Mouse (Mus musculus) neural tube, embryonic 14.5 days (tissue): ENCODE measurements around the gene Slc19a2. TPM values are rescaled to one million over a fixed set of nuclear protein-coding genes. Genes with fewer than 3 reads are reported as not detected.
A peak's percentile ranks its signal among the peaks of the same experiment; 100 is the strongest.
"Not testable (repeated sequence)": the region's sequence is repeated elsewhere in the genome, so short reads cannot be mapped to it uniquely, and the experiment has no call there.

Experiments
- ATAC-seq: fragments of 200-750 bp; cut with Nextera tagmentation; 2 replicates; pipeline ENCODE4 v1.8.0; 2017; ENCODE audit warnings: low read depth, mild to moderate bottlenecking, moderate TSS enrichment, moderate library complexity
- H3K27ac ChIP-seq: fragments of 300-500 bp; sonication (generic); 2 replicates; pipeline ENCODE4 v1.5.1; 2014; ENCODE audit warnings: low read depth, mild to moderate bottlenecking, control low read depth, low read length, moderate library complexity, mixed read lengths
- H3K27me3 ChIP-seq: fragments of 300-500 bp; sonication (generic); 2 replicates; pipeline ENCODE4 v1.6.1; 2014; ENCODE audit warnings: low read length; ENCODE audit not compliant: control insufficient read depth, insufficient read depth
- H3K36me3 ChIP-seq: fragments of 300-500 bp; sonication (generic); 2 replicates; pipeline ENCODE4 v1.6.1; 2014; ENCODE audit warnings: low read length, mixed read lengths; ENCODE audit not compliant: control insufficient read depth, insufficient read depth
- H3K4me1 ChIP-seq: fragments of 300-500 bp; sonication (generic); 2 replicates; pipeline ENCODE4 v1.6.1; 2014; ENCODE audit warnings: low read length; ENCODE audit not compliant: control insufficient read depth, insufficient read depth
- H3K4me2 ChIP-seq: fragments of 300-500 bp; sonication (generic); 2 replicates; pipeline ENCODE4 v1.6.1; 2014; ENCODE audit warnings: mild to moderate bottlenecking, low read depth, low read length, control low read depth
- H3K4me3 ChIP-seq: fragments of 300-500 bp; sonication (generic); 2 replicates; pipeline ENCODE4 v1.5.1; 2014; ENCODE audit warnings: low read depth, low read length, control low read depth, mixed read lengths
- H3K9ac ChIP-seq: fragments of 300-500 bp; sonication (generic); replicated peaks from 2 replicates; pipeline ENCODE4 v1.6.1; 2014; ENCODE audit warnings: low read depth, mild to moderate bottlenecking, control low read depth, low read length, mixed read lengths
- H3K9me3 ChIP-seq: fragments of 300-500 bp; sonication (generic); 2 replicates; pipeline ENCODE4 v1.6.1; 2016; ENCODE audit warnings: low read length; ENCODE audit not compliant: control insufficient read depth
- WGBS: fragments of 180-500 bp; shearing (Covaris S2); extraction: QIAGEN DNeasy Blood & Tissue Kit; methylation state at CpG from one replicate; pipeline ENCODE4 v1.1.7; 2014; 5-methylcytosine and 5-hydroxymethylcytosine counted together
- polyA plus RNA-seq: library from polyadenylated mRNA; unstranded; fragments of >200 nt; fragmentation: Nextera tagmentation; extraction: Ambion mirVana; gene quantifications from 2 replicates; pipeline ENCODE4 v1.2.1, GENCODE M21; 2014

The Slc19a2 gene
- polyA plus RNA-seq, 1 experiment from 2014 or later: 7.3 TPM

- no peak overlapping the region for H3K9ac ChIP-seq
- H3K27me3 ChIP-seq: no peaks in the 10 kb centered on the region
- no peak overlapping the region for H3K27ac ChIP-seq
- H3K4me3 ChIP-seq: no peak overlapping the region
- 89% methylated on average over 4 of the region's 4 CpGs for WGBS
- no peaks in the 10 kb centered on the region for H3K36me3 ChIP-seq
- H3K4me1 ChIP-seq: no peaks in the 10 kb centered on the region
- H3K9me3 ChIP-seq: no peaks in the 10 kb centered on the region
- no peak overlapping the region for H3K4me2 ChIP-seq
- ATAC-seq: no peak
Measured at GRCm38 (mm10) chr1:164220261-164220660, 28.6 kb upstream of the Slc19a2 start.

- H3K27me3 ChIP-seq: no peaks in the 10 kb centered on the region
- no peak overlapping the region for H3K4me2 ChIP-seq
- ATAC-seq: no peak
- no peak overlapping the region for H3K4me3 ChIP-seq
- H3K9ac ChIP-seq: no peak overlapping the region
- no peaks in the 10 kb centered on the region for H3K4me1 ChIP-seq
- H3K9me3 ChIP-seq: no peaks in the 10 kb centered on the region
- no peaks in the 10 kb centered on the region for H3K36me3 ChIP-seq
- H3K27ac ChIP-seq: no peak overlapping the region
Measured at GRCm38 (mm10) chr1:164223089-164223488, 25.8 kb upstream of the Slc19a2 start.

GRCm38 (mm10) chr1:164231937-164232570, 16.8 kb upstream of the Slc19a2 start:
- not testable (repeated sequence) for H3K9me3 ChIP-seq, H3K4me3 ChIP-seq, H3K27ac ChIP-seq, H3K4me2 ChIP-seq, H3K9ac ChIP-seq, H3K36me3 ChIP-seq, H3K4me1 ChIP-seq, H3K27me3 ChIP-seq, ATAC-seq
- 74% methylated on average over 2 of the region's 4 CpGs for WGBS

GRCm38 (mm10) chr1:164233447-164233846, 15.4 kb upstream of the Slc19a2 start:
- no peak overlapping the region for H3K4me2 ChIP-seq
- WGBS: 86% methylated on average over 1 of the region's 1 CpGs
- H3K36me3 ChIP-seq: no peaks in the 10 kb centered on the region
- no peaks in the 10 kb centered on the region for H3K9me3 ChIP-seq
- no peak overlapping the region for H3K9ac ChIP-seq
- no peak for ATAC-seq
- H3K27me3 ChIP-seq: no peaks in the 10 kb centered on the region
- H3K4me3 ChIP-seq: no peak overlapping the region
- H3K4me1 ChIP-seq: no peaks in the 10 kb centered on the region
- no peak overlapping the region for H3K27ac ChIP-seq

- Histone ChIP-seq H3K9me3 (no peaks in the 10 kb centered on the region), H3K4me2 (no peak overlapping the region), H3K36me3 (no peaks in the 10 kb centered on the region), H3K4me3 (no peak overlapping the region), H3K4me1 (no peaks in the 10 kb centered on the region), H3K27ac (no peak overlapping the region), H3K9ac (no peak overlapping the region), H3K27me3 (no peaks in the 10 kb centered on the region)
- 67% methylated on average over 7 of the region's 7 CpGs for WGBS
- ATAC-seq: no peak
Measured at GRCm38 (mm10) chr1:164235078-164235477, 13.8 kb upstream of the Slc19a2 start.

- no peak overlapping the region for H3K4me2 ChIP-seq
- H3K9ac ChIP-seq: no peak overlapping the region
- 78% methylated on average over 7 of the region's 7 CpGs for WGBS
- no peak for ATAC-seq
- H3K4me3 ChIP-seq: no peak overlapping the region
- H3K4me1 ChIP-seq: no peaks in the 10 kb centered on the region
- H3K36me3 ChIP-seq: no peaks in the 10 kb centered on the region
- H3K9me3 ChIP-seq: no peaks in the 10 kb centered on the region
- H3K27ac ChIP-seq: no peak overlapping the region
- H3K27me3 ChIP-seq: no peaks in the 10 kb centered on the region
Measured at GRCm38 (mm10) chr1:164236078-164236477, 12.8 kb upstream of the Slc19a2 start.

GRCm38 (mm10) chr1:164241494-164241893, 7.4 kb upstream of the Slc19a2 start:
- H3K4me1 ChIP-seq: no peaks in the 10 kb centered on the region
- no peak overlapping the region for H3K4me3 ChIP-seq
- WGBS: 93% methylated on average over 2 of the region's 2 CpGs
- H3K36me3 ChIP-seq: no peaks in the 10 kb centered on the region
- ATAC-seq: no peak
- H3K27me3 ChIP-seq: no peaks in the 10 kb centered on the region
- H3K9me3 ChIP-seq: no peaks in the 10 kb centered on the region
- no peak overlapping the region for H3K4me2 ChIP-seq
- no peak overlapping the region for H3K9ac ChIP-seq
- no peak overlapping the region for H3K27ac ChIP-seq

GRCm38 (mm10) chr1:164242809-164243208, 6.0 kb upstream of the Slc19a2 start:
- 68% methylated on average over 8 of the region's 8 CpGs for WGBS
- no peaks in the 10 kb centered on the region for H3K4me1 ChIP-seq
- no peak for ATAC-seq
- no peak overlapping the region for H3K27ac ChIP-seq
- no peaks in the 10 kb centered on the region for H3K27me3 ChIP-seq
- H3K4me3 ChIP-seq: no peak overlapping the region
- no peak overlapping the region for H3K4me2 ChIP-seq
- no peak overlapping the region for H3K9ac ChIP-seq
- no peaks in the 10 kb centered on the region for H3K36me3 ChIP-seq
- no peaks in the 10 kb centered on the region for H3K9me3 ChIP-seq

GRCm38 (mm10) chr1:164247442-164247841, 1.4 kb upstream of the Slc19a2 start:
- Histone ChIP-seq H3K27me3 (no peaks in the 10 kb centered on the region), H3K27ac (no peak overlapping the region), H3K4me2 (peak overlapping the region; percentile 73), H3K9me3 (no peaks in the 10 kb centered on the region), H3K4me1 (0 out of 2 replicates have a peak, but pooled peaks cover 10% of the 10 kb centered on the region), H3K4me3 (no peak overlapping the region), H3K9ac (peak overlapping the region; percentile 37; the same call in 1 of the 2 replicates), H3K36me3 (no peaks in the 10 kb centered on the region)
- 33% methylated on average over 8 of the region's 8 CpGs for WGBS
- no peak for ATAC-seq
